Mouse (Mus musculus) CH12.LX (cell line): ENCODE data around the gene Mical3. TPM values are rescaled to one million over a fixed set of nuclear protein-coding genes. Genes with fewer than 3 reads are reported as not detected.
A peak's percentile ranks its signal among the peaks of the same experiment; 100 is the strongest.

Experiments
- DNase-seq: peaks from one replicate; pipeline ENCODE4 v3.0.0-alpha.2; 2013; ENCODE audit errors: extremely low read depth
- H3K27ac ChIP-seq: 2 replicates; pipeline ENCODE4 v1.5.1; 2012; ENCODE audit warnings: low read depth, mild to moderate bottlenecking, control low read depth, moderate library complexity; ENCODE audit not compliant: insufficient read depth
- H3K27me3 ChIP-seq: replicated peaks from 2 replicates; pipeline ENCODE3; 2012; ENCODE audit warnings: inconsistent platforms
- H3K36me3 ChIP-seq, 2 experiments: replicated peaks in 1 of 2; 2 replicates each; pipeline versions ENCODE3 to v1.6.1; 2012; ENCODE audit warnings: inconsistent platforms in 1 of 2, low read length in 1 of 2, mild to moderate bottlenecking in 1 of 2, mixed read lengths in 1 of 2, moderate library complexity in 1 of 2; ENCODE audit not compliant: control insufficient read depth in 1 of 2, insufficient read depth in 1 of 2
- H3K4me1 ChIP-seq, 2 experiments: 2 replicates each; pipeline ENCODE4 v1.6.1; 2012; ENCODE audit warnings: inconsistent platforms in 1 of 2, moderate library complexity in 1 of 2; ENCODE audit not compliant: insufficient read depth in 2 of 2, control insufficient read depth in 1 of 2
- H3K4me2 ChIP-seq: 2 replicates; pipeline ENCODE4 v1.6.1; 2012; ENCODE audit warnings: low read depth, mild to moderate bottlenecking, control low read depth; ENCODE audit not compliant: poor library complexity, insufficient read depth, severe bottlenecking
- H3K4me3 ChIP-seq, 3 experiments: fragments of 150-350 bp in 1 of 3; sonication (generic) in 1 of 3; replicated peaks in 1 of 3; 2 replicates each; pipeline versions ENCODE3 to v1.5.1; 2011 to 2012; ENCODE audit warnings: low read depth in 2 of 3, low read length in 2 of 3, mild to moderate bottlenecking in 2 of 3, moderate library complexity in 2 of 3, control low read depth in 1 of 3, improper control_type of control experiment in 1 of 3, inconsistent platforms in 1 of 3, mixed read lengths in 1 of 3; ENCODE audit not compliant: poor library complexity in 1 of 3
- H3K79me2 ChIP-seq: replicated peaks from 2 replicates; pipeline ENCODE4 v1.6.1; 2012; ENCODE audit warnings: mild to moderate bottlenecking, moderate library complexity; ENCODE audit not compliant: control insufficient read depth, poor library complexity, insufficient read depth, severe bottlenecking; ENCODE audit errors: extremely low read depth
- H3K9ac ChIP-seq: 2 replicates; pipeline ENCODE4 v1.6.1; 2012; ENCODE audit warnings: low read depth, mild to moderate bottlenecking, control low read depth, moderate library complexity; ENCODE audit not compliant: insufficient read depth
- H3K9me3 ChIP-seq: replicated peaks from 2 replicates; pipeline ENCODE3; 2012; ENCODE audit warnings: low read length, inconsistent platforms, mixed read lengths
- BHLHE40 ChIP-seq: IDR thresholded peaks from 2 replicates; pipeline ENCODE4 v1.6.1; 2011; ENCODE audit warnings: mild to moderate bottlenecking, low read depth, low read length, improper control_type of control experiment
- CHD1 ChIP-seq: IDR thresholded peaks from 2 replicates; pipeline ENCODE4 v1.6.1; 2012; ENCODE audit warnings: low read depth, low read length, improper control_type of control experiment, inconsistent platforms
- CHD2 ChIP-seq: IDR thresholded peaks from 2 replicates; pipeline ENCODE4 v1.6.1; 2011; ENCODE audit warnings: low read length, improper control_type of control experiment
- CTCF ChIP-seq, 2 experiments: IDR thresholded peaks in 1 of 2; conservative IDR thresholded peaks in 1 of 2; 2 replicates each; pipeline ENCODE4 v1.5.1; 2011 to 2012; ENCODE audit warnings: low read depth in 2 of 2, low read length in 2 of 2, improper control_type of control experiment in 1 of 2, inconsistent platforms in 1 of 2, mild to moderate bottlenecking in 1 of 2, moderate library complexity in 1 of 2
- ELF1 ChIP-seq: IDR thresholded peaks from 2 replicates; pipeline ENCODE4 v1.6.1; 2014; ENCODE audit warnings: low read depth, mild to moderate bottlenecking, inconsistent platforms, low read length, improper control_type of control experiment
- EP300 ChIP-seq: IDR thresholded peaks from 2 replicates; pipeline ENCODE4 v1.6.1; 2011; ENCODE audit warnings: low read length, improper control_type of control experiment
- ETS1 ChIP-seq: conservative IDR thresholded peaks from 2 replicates; pipeline ENCODE4 v1.6.1; 2012; ENCODE audit warnings: low read depth, mild to moderate bottlenecking, inconsistent platforms, low read length, improper control_type of control experiment, moderate library complexity
- GABPA ChIP-seq: IDR thresholded peaks from 2 replicates; pipeline ENCODE4 v1.6.1; 2012; ENCODE audit warnings: low read depth, low read length, improper control_type of control experiment, inconsistent platforms; ENCODE audit not compliant: insufficient replicate concordance
- HCFC1 ChIP-seq: IDR thresholded peaks from 2 replicates; pipeline ENCODE4 v1.6.1; 2012; ENCODE audit warnings: low read depth, mild to moderate bottlenecking, inconsistent platforms, low read length, improper control_type of control experiment
- IRF4 ChIP-seq: IDR thresholded peaks from 2 replicates; pipeline ENCODE4 v1.6.1; 2014; ENCODE audit warnings: low read depth, mild to moderate bottlenecking, inconsistent platforms, low read length, improper control_type of control experiment
- JUN ChIP-seq: IDR thresholded peaks from 2 replicates; pipeline ENCODE4 v1.6.1; 2011; ENCODE audit warnings: low read depth, mild to moderate bottlenecking, low read length, improper control_type of control experiment, moderate library complexity; ENCODE audit not compliant: insufficient read depth
- JUND ChIP-seq: conservative IDR thresholded peaks from 2 replicates; pipeline ENCODE4 v1.6.1; 2011; ENCODE audit warnings: low read depth, low read length, improper control_type of control experiment
- KAT2A ChIP-seq: IDR thresholded peaks from 2 replicates; pipeline ENCODE4 v1.6.1; 2012; ENCODE audit warnings: low read length, improper control_type of control experiment, inconsistent platforms; ENCODE audit not compliant: insufficient replicate concordance
- MAFK ChIP-seq: IDR thresholded peaks from 2 replicates; pipeline ENCODE4 v1.6.1; 2011; ENCODE audit warnings: low read length, improper control_type of control experiment; ENCODE audit not compliant: insufficient replicate concordance
- MAX ChIP-seq: IDR thresholded peaks from 2 replicates; pipeline ENCODE4 v1.6.1; 2011; ENCODE audit warnings: low read length, improper control_type of control experiment
- MAZ ChIP-seq: IDR thresholded peaks from 2 replicates; pipeline ENCODE4 v1.6.1; 2012; ENCODE audit warnings: low read depth, mild to moderate bottlenecking, inconsistent platforms, low read length, improper control_type of control experiment, moderate library complexity
- MXI1 ChIP-seq: IDR thresholded peaks from 2 replicates; pipeline ENCODE4 v1.6.1; 2011; ENCODE audit warnings: mild to moderate bottlenecking, low read depth, low read length, improper control_type of control experiment
- MYC ChIP-seq: IDR thresholded peaks from 2 replicates; pipeline ENCODE4 v1.6.1; 2011; ENCODE audit warnings: low read depth, mild to moderate bottlenecking, improper control_type of control experiment, low read length
- NELFE ChIP-seq: IDR thresholded peaks from 2 replicates; pipeline ENCODE4 v1.6.1; 2011; ENCODE audit warnings: low read depth, low read length, improper control_type of control experiment
- NRF1 ChIP-seq: IDR thresholded peaks from 2 replicates; pipeline ENCODE4 v1.6.1; 2014; ENCODE audit warnings: low read depth, mild to moderate bottlenecking, inconsistent platforms, low read length, improper control_type of control experiment, moderate library complexity
- POLR2A ChIP-seq: IDR thresholded peaks from 2 replicates; pipeline ENCODE4 v1.6.1; 2011; ENCODE audit warnings: low read depth, mild to moderate bottlenecking, improper control_type of control experiment, low read length
- RCOR1 ChIP-seq: conservative IDR thresholded peaks from 2 replicates; pipeline ENCODE4 v1.6.1; 2012; ENCODE audit warnings: low read depth, mild to moderate bottlenecking, inconsistent platforms, low read length, improper control_type of control experiment
- SMC3 ChIP-seq: IDR thresholded peaks from 2 replicates; pipeline ENCODE4 v1.6.1; 2011; ENCODE audit warnings: low read depth, low read length, improper control_type of control experiment
- USF1 ChIP-seq: IDR thresholded peaks from 2 replicates; pipeline ENCODE4 v1.6.1; 2014; ENCODE audit warnings: low read depth, mild to moderate bottlenecking, inconsistent platforms, low read length, improper control_type of control experiment
- USF2 ChIP-seq: conservative IDR thresholded peaks from 2 replicates; pipeline ENCODE4 v1.6.1; 2011; ENCODE audit warnings: low read depth, low read length, improper control_type of control experiment
- ZC3H11A ChIP-seq: IDR thresholded peaks from 2 replicates; pipeline ENCODE4 v1.6.1; 2012; ENCODE audit warnings: low read depth, mild to moderate bottlenecking, inconsistent platforms, low read length, improper control_type of control experiment
- ZNF384 ChIP-seq: IDR thresholded peaks from 2 replicates; pipeline ENCODE4 v1.6.1; 2012; ENCODE audit warnings: low read depth, low read length, improper control_type of control experiment, inconsistent platforms
- dilution Hi-C: fragments of 300-500 bp; cut with MboI; formaldehyde crosslinking; loops from 2 replicates; pipeline ENCODE4 v1.14.3; 2020; ENCODE audit warnings: low sequenced_read_pairs; ENCODE audit not compliant: extremely low pct_unique_long_range_greater_than_20kb, extremely low pct_ligation_motif_present
- in situ Hi-C: fragments of 300-500 bp; cut with MboI; formaldehyde crosslinking; loops from 3 replicates; pipeline ENCODE4 v1.14.3; 2019; ENCODE audit warnings: low sequenced_read_pairs, low pct_ligation_motif_present, low pct_unique_long_range_greater_than_20kb, mixed read lengths
- polyA plus RNA-seq: library from polyadenylated mRNA; unstranded; fragments of >175 nt; gene quantifications from 2 replicates; pipeline ENCODE4 v1.2.1, GENCODE M21; 2012; ENCODE audit warnings: low read depth; ENCODE audit not compliant: insufficient read length
- total RNA-seq, 2 experiments: library from RNA; depleted of rRNA; stranded (reverse); fragments of 300-350 nt in 1 of 2; fragments of >200 nt in 1 of 2; gene quantifications; 2 replicates each; pipeline ENCODE4 v1.2.3; 2012 to 2014

Gene Mical3
- total and polyA plus RNA-seq, 3 experiments = 10.2 to 56.3 (median 26.8) TPM

DNA sequence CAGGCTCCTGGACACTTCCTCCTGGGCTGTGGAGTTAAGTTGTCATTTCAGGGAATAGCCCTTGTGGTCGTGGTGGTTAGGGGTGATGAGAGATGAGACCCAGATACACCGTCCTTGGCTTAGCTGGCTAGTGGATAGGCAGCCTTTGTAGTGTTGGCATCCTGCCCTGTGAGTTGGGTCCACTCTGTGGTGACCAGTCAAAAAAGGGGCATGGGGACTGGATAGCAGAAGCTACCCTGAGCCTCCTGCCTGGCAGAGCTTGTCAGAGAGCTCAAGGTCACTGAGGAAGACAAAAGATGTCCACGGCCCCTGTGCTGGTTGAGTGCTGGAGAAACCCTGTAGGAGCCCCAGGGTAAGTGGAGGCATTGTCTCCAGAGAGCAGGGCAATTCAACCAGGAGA, 3.1 kb downstream of the Mical3 start:
- in situ Hi-C loops (no loop called here), dilution Hi-C loops (no loop called here)
- Histone ChIP-seq H3K4me2 (no peak overlapping the region), H3K27me3 (peaks cover 2% of the 10 kb centered on the region), H3K36me3 (no peaks in the 10 kb centered on the region), H3K4me1 (peaks cover 0 to 18% of the 10 kb centered on the region in 2 experiments; a peak in 2 of 4 replicates), H3K4me3 (no peak overlapping the region), H3K9me3 (no peaks in the 10 kb centered on the region), H3K9ac (no peak overlapping the region), H3K27ac (no peak overlapping the region), H3K79me2 (no peaks in the 10 kb centered on the region)
- TF ChIP-seq USF1 (no peak), POLR2A (no peak), ETS1 (no peak), KAT2A (no peak), JUND (no peak), ZNF384 (no peak), CTCF (conservative IDR thresholded peaks at IDR 0.05 in 1 of 2, IDR thresholded peaks at IDR 0.05 in 1 of 2; ENCODE audit: low read depth in 2 of 2, low read length in 2 of 2) (no peak), ZC3H11A (no peak), IRF4 (no peak)
- DNase-seq = no peak

DNA sequence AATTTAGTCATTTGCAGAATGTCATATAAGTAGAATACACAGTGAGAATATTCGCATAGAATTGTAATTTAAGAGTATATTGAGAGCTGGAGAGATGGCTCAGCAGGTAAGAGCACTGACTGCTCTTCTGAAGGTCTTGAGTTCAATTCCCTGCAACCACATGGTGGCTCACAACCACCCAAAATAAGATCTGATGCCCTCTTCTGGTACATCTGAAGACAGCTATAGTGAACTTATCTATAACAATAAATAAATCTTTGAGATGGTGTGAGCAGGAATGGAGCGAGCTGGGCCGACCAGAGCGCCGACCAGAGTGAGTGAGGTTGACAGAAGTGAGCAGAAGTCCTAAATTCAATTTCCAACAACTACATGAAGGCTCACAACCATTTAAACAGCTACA, 4.6 kb downstream of the Mical3 start:
- H3K27ac ChIP-seq = no peak overlapping the region
- H3K9me3 ChIP-seq = no peaks in the 10 kb centered on the region
- peaks cover 1% of the 10 kb centered on the region for H3K27me3 ChIP-seq
- no peak overlapping the region for H3K4me2 ChIP-seq
- in situ Hi-C loops = no loop called here
- H3K79me2 ChIP-seq = no peaks in the 10 kb centered on the region
- no peak overlapping the region for H3K4me3 ChIP-seq
- no peak for DNase-seq
- peaks cover 0 to 24% of the 10 kb centered on the region in 2 experiments; a peak in 2 of 4 replicates for H3K4me1 ChIP-seq
- no peaks in the 10 kb centered on the region for H3K36me3 ChIP-seq
- H3K9ac ChIP-seq = no peak overlapping the region
- TF ChIP-seq JUN = no peak
- peak in 1 of 2 experiments; percentile 34; a peak in 2 of 4 replicates for TF ChIP-seq CTCF (conservative IDR thresholded peaks at IDR 0.05 in 1 of 2, IDR thresholded peaks at IDR 0.05 in 1 of 2; ENCODE audit: low read depth in 2 of 2, low read length in 2 of 2)
- TF ChIP-seq SMC3 = 0 out of 2 replicates have a peak, but pooled peaks have one; percentile 2
- no peak for TF ChIP-seq ELF1
- TF ChIP-seq MXI1 = no peak
- TF ChIP-seq MYC = no peak
- no peak for TF ChIP-seq GABPA
- dilution Hi-C loops = no loop called here

DNA sequence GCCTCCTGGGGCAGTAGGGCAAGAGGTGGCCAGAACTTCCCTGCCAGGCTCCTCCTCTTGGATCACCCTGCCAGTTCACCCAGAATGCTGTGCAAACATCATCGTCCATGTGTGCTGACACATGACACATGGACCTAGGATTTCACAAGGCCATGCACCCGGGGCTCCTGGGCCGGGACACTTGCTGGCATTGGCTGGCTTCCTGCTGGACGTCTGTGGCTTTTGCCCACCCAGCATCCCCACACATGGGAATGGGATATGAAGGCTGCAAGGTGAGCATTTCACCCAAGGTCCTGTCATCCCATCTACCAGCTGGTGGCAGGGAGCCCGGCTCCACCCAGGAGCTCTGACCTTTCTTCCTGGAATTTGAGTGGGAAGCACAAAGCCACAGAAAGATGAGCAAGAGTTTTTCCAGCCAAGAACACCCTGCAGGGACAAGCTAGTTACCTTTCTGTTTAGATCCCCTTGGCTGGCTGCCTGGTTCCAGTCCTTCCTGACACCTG, 8.0 kb downstream of the Mical3 start:
- in situ Hi-C loops = no loop called here
- H3K9me3 ChIP-seq = no peaks in the 10 kb centered on the region
- H3K27me3 ChIP-seq = no peaks in the 10 kb centered on the region
- no peak overlapping the region for H3K9ac ChIP-seq
- dilution Hi-C loops = no loop called here
- H3K27ac ChIP-seq = no peak overlapping the region
- H3K4me2 ChIP-seq = no peak overlapping the region
- H3K4me1 ChIP-seq = peaks cover 0 to 28% of the 10 kb centered on the region in 2 experiments; a peak in 2 of 4 replicates
- H3K36me3 ChIP-seq = no peaks in the 10 kb centered on the region
- TF ChIP-seq MYC = no peak
- no peak for TF ChIP-seq BHLHE40
- no peak for TF ChIP-seq IRF4
- no peak for TF ChIP-seq MAX
- TF ChIP-seq NELFE = no peak
- no peak for TF ChIP-seq NRF1
- no peak for TF ChIP-seq JUND
- no peak for TF ChIP-seq CHD2
- no peak for TF ChIP-seq HCFC1
- TF ChIP-seq ELF1 = no peak
- TF ChIP-seq MAFK = no peak
- no peak for TF ChIP-seq ETS1
- no peak for TF ChIP-seq MXI1
- TF ChIP-seq MAZ = no peak
- TF ChIP-seq USF2 = no peak
- TF ChIP-seq SMC3 = no peak
- no peak for TF ChIP-seq EP300
- TF ChIP-seq CHD1 = no peak
- no peak for TF ChIP-seq RCOR1
- no peak overlapping the region for H3K4me3 ChIP-seq
- H3K79me2 ChIP-seq = no peaks in the 10 kb centered on the region
- DNase-seq = no peak
